Mouse (Mus musculus) liver, embryonic 14.5 days (tissue): Measurements from ENCODE around the gene Piezo1. TPM values are rescaled to one million over a fixed set of nuclear protein-coding genes. Genes with fewer than 3 reads are reported as not detected.

ENCODE experiments used
- ATAC-seq: fragments of 200-750 bp; cut with Nextera tagmentation; 2 replicates; pipeline ENCODE4 v1.8.0; 2017; ENCODE audit warnings: moderate number of reproducible peaks, mild to moderate bottlenecking, moderate library complexity; ENCODE audit not compliant: insufficient read depth
- DNase-seq, 3 experiments: peaks; one replicate each; pipeline ENCODE4 v3.0.0-alpha.2; 2012 to 2013; ENCODE audit warnings: low read depth in 3 of 3, low spot score in 3 of 3
- H3K27ac ChIP-seq: fragments of 300-500 bp; sonication (generic); 2 replicates; pipeline ENCODE4 v1.5.1; 2014; ENCODE audit warnings: moderate library complexity, mild to moderate bottlenecking, control low read depth, inconsistent platforms
- H3K27me3 ChIP-seq: fragments of 300-500 bp; sonication (generic); 2 replicates; pipeline ENCODE4 v1.6.1; 2014; ENCODE audit warnings: mild to moderate bottlenecking, low read length, moderate library complexity; ENCODE audit not compliant: control insufficient read depth, insufficient read depth
- H3K36me3 ChIP-seq: fragments of 300-500 bp; sonication (generic); replicated peaks from 2 replicates; pipeline ENCODE4 v1.6.1; 2014; ENCODE audit warnings: low read depth; ENCODE audit not compliant: control insufficient read depth, insufficient read depth
- H3K4me1 ChIP-seq, 2 experiments: fragments of 200-500 bp in 1 of 2; fragments of 300-500 bp in 1 of 2; sonication (generic) in 1 of 2; replicated peaks; 2 replicates each; pipeline ENCODE4 v1.6.1; 2012 to 2014; ENCODE audit warnings: antibody characterized with exemption in 1 of 2, inconsistent platforms in 1 of 2, low read length in 1 of 2; ENCODE audit not compliant: control insufficient read depth in 2 of 2, insufficient read depth in 2 of 2
- H3K4me2 ChIP-seq: fragments of 300-500 bp; sonication (generic); 2 replicates; pipeline ENCODE4 v1.6.1; 2014; ENCODE audit warnings: low read depth, mild to moderate bottlenecking, control low read depth, moderate library complexity
- H3K4me3 ChIP-seq, 2 experiments: fragments of 200-500 bp in 1 of 2; fragments of 300-500 bp in 1 of 2; sonication (generic) in 1 of 2; 2 replicates each; pipeline ENCODE4 v1.5.1; 2012 to 2014; ENCODE audit warnings: low read depth in 2 of 2, low read length in 2 of 2, mild to moderate bottlenecking in 2 of 2, control low read depth in 1 of 2, inconsistent platforms in 1 of 2, moderate library complexity in 1 of 2; ENCODE audit not compliant: insufficient read depth in 1 of 2
- H3K9ac ChIP-seq: fragments of 300-500 bp; sonication (generic); replicated peaks from 2 replicates; pipeline ENCODE4 v1.6.1; 2014; ENCODE audit warnings: mild to moderate bottlenecking, control low read depth, moderate library complexity
- H3K9me3 ChIP-seq: fragments of 300-500 bp; sonication (generic); 2 replicates; pipeline ENCODE4 v1.6.1; 2016; ENCODE audit warnings: low read length, mixed read lengths; ENCODE audit not compliant: control insufficient read depth
- CTCF ChIP-seq: IDR thresholded peaks from 2 replicates; pipeline ENCODE4 v1.5.1; 2016; ENCODE audit warnings: antibody characterized with exemption, low read depth, control low read depth
- EP300 ChIP-seq: IDR thresholded peaks from 2 replicates; pipeline ENCODE4 v1.6.1; 2016; ENCODE audit warnings: antibody characterized with exemption, low read depth
- WGBS: fragments of 180-500 bp; shearing (Covaris S2); extraction: QIAGEN DNeasy Blood & Tissue Kit; methylation state at CpG from one replicate; pipeline ENCODE4 v1.1.7; 2014; ENCODE audit not compliant: insufficient replicate concordance; 5-methylcytosine and 5-hydroxymethylcytosine counted together
- microRNA-seq: library from miRNA; unstranded; fragments of <30 nt; microRNA quantifications from one replicate; pipeline ENCODE4, GENCODE M21; 2016
- polyA plus RNA-seq, 2 experiments: library from polyadenylated mRNA; depleted of rRNA in 1 of 2; stranded (reverse) in 1 of 2; unstranded in 1 of 2; fragments of >200 nt; fragmentation: Nextera tagmentation in 1 of 2; extraction: Ambion mirVana in 1 of 2; gene quantifications; 2 replicates each; pipeline versions ENCODE4 v1.2.1 to v1.2.3; 2012 to 2014

Gene Piezo1
- polyA plus RNA-seq, 2 experiments, result 12.6 to 60.9 TPM

DNA sequence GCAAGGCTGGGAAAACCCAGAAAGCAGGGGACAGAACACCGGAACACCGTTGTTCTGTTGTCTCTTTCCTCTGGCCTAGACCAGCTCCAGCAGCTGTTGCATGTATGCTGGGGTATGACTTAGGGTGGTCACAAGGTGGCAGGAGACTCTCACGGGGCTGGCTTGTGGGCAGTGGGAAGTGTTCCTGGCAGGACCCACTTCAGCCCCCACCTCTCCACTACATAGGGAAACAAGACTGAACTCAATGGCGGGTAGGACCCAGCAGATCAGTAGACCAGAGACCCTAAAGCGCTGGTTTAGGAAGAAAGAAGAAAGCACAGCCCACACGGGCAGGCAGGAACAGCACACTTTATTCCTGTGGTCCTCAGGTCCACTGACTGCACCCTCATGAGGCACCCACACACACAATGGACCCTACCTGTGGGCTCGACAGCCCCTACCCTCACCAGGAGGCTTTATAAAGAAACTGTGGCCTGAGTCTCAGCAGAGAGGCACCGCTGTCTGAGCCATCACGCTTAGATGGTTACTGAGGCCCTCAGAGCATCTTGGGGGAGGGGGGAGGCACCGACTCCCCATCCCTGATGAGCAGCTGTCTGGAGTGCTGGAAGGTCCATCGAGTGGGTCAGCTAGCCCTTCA lies 117.7 kb downstream of the Piezo1 start:
- H3K9ac ChIP-seq, result no peak overlapping the region
- 56% methylated on average over 11 of the region's 11 CpGs for WGBS
- peaks cover 3 to 19% of the 10 kb centered on the region in 2 experiments for H3K4me1 ChIP-seq
- peak overlapping the region; percentile 72 for H3K4me2 ChIP-seq
- no peak overlapping the region for H3K27ac ChIP-seq
- H3K4me3 ChIP-seq, result no peak overlapping the region; a peak in 1 of 4 replicates
- no peak for DNase-seq
- no peaks in the 10 kb centered on the region for H3K9me3 ChIP-seq
- no peaks in the 10 kb centered on the region for H3K27me3 ChIP-seq
- no peaks in the 10 kb centered on the region for H3K36me3 ChIP-seq
- TF ChIP-seq EP300 (no peak), CTCF (peak; percentile 55)
- peak; percentile 30 for ATAC-seq

DNA sequence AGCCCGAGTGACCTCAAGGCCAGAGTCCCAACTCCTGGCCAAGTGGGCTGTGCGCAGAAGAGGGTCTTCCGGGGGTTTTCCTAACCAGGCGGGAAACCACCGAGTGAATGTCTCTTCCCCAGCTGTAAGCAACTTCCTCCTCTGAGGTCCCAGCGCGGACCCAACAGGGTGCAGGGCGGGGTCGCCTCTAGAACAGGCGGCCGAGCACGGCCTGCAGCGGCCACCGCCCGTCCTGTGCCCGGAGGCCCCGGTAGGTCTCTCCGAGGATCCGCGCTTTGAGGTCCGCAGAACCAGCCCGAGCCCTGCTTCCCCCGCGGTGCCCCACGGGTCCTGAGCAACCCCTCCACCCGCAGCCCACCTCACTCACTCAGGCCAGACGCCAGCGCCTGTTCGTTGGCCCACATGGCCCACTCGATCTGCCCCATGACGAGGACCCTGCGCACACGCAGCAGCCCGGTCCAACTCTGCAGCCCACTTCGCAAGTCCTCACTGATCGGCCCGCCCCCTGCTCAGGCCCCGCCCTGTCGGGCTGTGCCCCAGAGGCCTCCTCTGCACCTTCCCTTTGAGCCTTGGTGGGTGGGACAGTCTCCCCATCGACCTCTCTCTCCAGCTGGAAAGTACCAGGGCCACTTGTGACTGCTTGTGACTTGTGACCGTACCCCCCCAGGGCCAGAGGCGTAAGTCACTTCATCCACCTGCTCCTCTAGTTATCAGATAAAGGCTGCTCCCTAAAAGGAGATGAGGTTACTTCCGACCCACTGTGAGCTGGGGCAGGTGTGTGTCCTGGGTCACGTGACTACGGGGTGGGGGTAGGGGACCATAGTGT lies 118.5 kb downstream of the Piezo1 start, which contains the start of gene Cyba:
Cyba (minus strand) TSS at position 488 of the 826 bp plus-strand sequence.
- peak in 2 of 3 experiments; percentile 33 to 49 for DNase-seq
- 2% methylated on average over 45 of the region's 45 CpGs for WGBS
- H3K9me3 ChIP-seq, result no peaks in the 10 kb centered on the region
- H3K4me3 ChIP-seq, result peak within 1 kb of the TSS; percentile 56
- peak within 1 kb of the TSS; percentile 50 for H3K9ac ChIP-seq
- peak within 1 kb of the TSS; percentile 6; the same call in 1 of the 2 replicates for H3K27ac ChIP-seq
- H3K4me2 ChIP-seq, result peak within 1 kb of the TSS; percentile 72
- peak; percentile 69 for ATAC-seq
- TF ChIP-seq CTCF, result no peak
- peaks cover 3 to 15% of the 10 kb centered on the region in 2 experiments for H3K4me1 ChIP-seq
- H3K36me3 ChIP-seq, result no peaks in the 10 kb centered on the region
- no peaks in the 10 kb centered on the region for H3K27me3 ChIP-seq

Small RNA genes lying within 50 kb of the gene (microRNA-seq; reads per million reads assigned to microRNA genes)
- not detected for gene Gm24366

Other genes with a start within 250 kb of the Piezo1 start
- not detected in 2 replicates for gene Trhr2, start 190.6 kb downstream of the Piezo1 start, polyA plus RNA-seq (2012; rRNA removed)
- not detected in 2 replicates for gene Trhr2, start 190.6 kb downstream of the Piezo1 start, polyA plus RNA-seq (2014; fragmentation: Nextera tagmentation; extraction: Ambion mirVana)
- 15.2 and 20.4 TPM in 2 replicates for gene Zc3h18, start 174.7 kb downstream of the Piezo1 start, polyA plus RNA-seq (2012; rRNA removed)
- 12.8 and 16.7 TPM in 2 replicates for gene Zc3h18, start 174.7 kb downstream of the Piezo1 start, polyA plus RNA-seq (2014; fragmentation: Nextera tagmentation; extraction: Ambion mirVana)
- not detected in 2 replicates for gene Il17c, start 129.3 kb downstream of the Piezo1 start, polyA plus RNA-seq (2012; rRNA removed)
- not detected in 2 replicates for gene Il17c, start 129.3 kb downstream of the Piezo1 start, polyA plus RNA-seq (2014; fragmentation: Nextera tagmentation; extraction: Ambion mirVana)
- gene Cyba, start 118.4 kb downstream of the Piezo1 start, polyA plus RNA-seq (2012; rRNA removed), result 71.3 and 74.6 TPM in 2 replicates
- 129 and 146 TPM in 2 replicates for gene Cyba, start 118.4 kb downstream of the Piezo1 start, polyA plus RNA-seq (2014; fragmentation: Nextera tagmentation; extraction: Ambion mirVana)
- 21.6 and 23.3 TPM in 2 replicates for gene Mvd, start 107.9 kb downstream of the Piezo1 start, polyA plus RNA-seq (2012; rRNA removed)
- 15.3 and 17.2 TPM in 2 replicates for gene Mvd, start 107.9 kb downstream of the Piezo1 start, polyA plus RNA-seq (2014; fragmentation: Nextera tagmentation; extraction: Ambion mirVana)
- 0.16 and 0.23 TPM in 2 replicates for gene Snai3, start 90.6 kb downstream of the Piezo1 start, polyA plus RNA-seq (2012; rRNA removed)
- gene Snai3, start 90.6 kb downstream of the Piezo1 start, polyA plus RNA-seq (2014; fragmentation: Nextera tagmentation; extraction: Ambion mirVana), result 0.30 and 0.41 TPM in 2 replicates
- 10.0 and 12.6 TPM in 2 replicates for gene Rnf166, start 75.3 kb downstream of the Piezo1 start, polyA plus RNA-seq (2012; rRNA removed)
- 8.7 and 9.3 TPM in 2 replicates for gene Rnf166, start 75.3 kb downstream of the Piezo1 start, polyA plus RNA-seq (2014; fragmentation: Nextera tagmentation; extraction: Ambion mirVana)
- 7.2 and 11.7 TPM in 2 replicates for gene Ctu2, start 75.2 kb downstream of the Piezo1 start, polyA plus RNA-seq (2012; rRNA removed)
- 13.9 and 16.8 TPM in 2 replicates for gene Ctu2, start 75.2 kb downstream of the Piezo1 start, polyA plus RNA-seq (2014; fragmentation: Nextera tagmentation; extraction: Ambion mirVana)
- gene Cdt1, start 16.7 kb upstream of the Piezo1 start, polyA plus RNA-seq (2012; rRNA removed), result 62.3 and 65.3 TPM in 2 replicates
- gene Cdt1, start 16.7 kb upstream of the Piezo1 start, polyA plus RNA-seq (2014; fragmentation: Nextera tagmentation; extraction: Ambion mirVana), result 41.9 and 48.8 TPM in 2 replicates
- gene Aprt, start 25.6 kb upstream of the Piezo1 start, polyA plus RNA-seq (2012; rRNA removed), result 87.5 and 101 TPM in 2 replicates
- gene Aprt, start 25.6 kb upstream of the Piezo1 start, polyA plus RNA-seq (2014; fragmentation: Nextera tagmentation; extraction: Ambion mirVana), result 197 TPM in 2 replicates
- 4.3 and 4.6 TPM in 2 replicates for gene Galns, start 60.1 kb upstream of the Piezo1 start, polyA plus RNA-seq (2012; rRNA removed)
- 3.8 and 4.7 TPM in 2 replicates for gene Galns, start 60.1 kb upstream of the Piezo1 start, polyA plus RNA-seq (2014; fragmentation: Nextera tagmentation; extraction: Ambion mirVana)
- 15.5 and 27.9 TPM in 2 replicates for gene Trappc2l, start 60.3 kb upstream of the Piezo1 start, polyA plus RNA-seq (2012; rRNA removed)
- 32.5 and 35.4 TPM in 2 replicates for gene Trappc2l, start 60.3 kb upstream of the Piezo1 start, polyA plus RNA-seq (2014; fragmentation: Nextera tagmentation; extraction: Ambion mirVana)
- gene Pabpn1l, start 71.4 kb upstream of the Piezo1 start, polyA plus RNA-seq (2012; rRNA removed), result 0.03 TPM in 1 of 2 replicates, not detected in the other
- not detected in 2 replicates for gene Pabpn1l, start 71.4 kb upstream of the Piezo1 start, polyA plus RNA-seq (2014; fragmentation: Nextera tagmentation; extraction: Ambion mirVana)
- gene Cbfa2t3, start 147.8 kb upstream of the Piezo1 start, polyA plus RNA-seq (2012; rRNA removed), result 1.8 and 1.9 TPM in 2 replicates
- gene Cbfa2t3, start 147.8 kb upstream of the Piezo1 start, polyA plus RNA-seq (2014; fragmentation: Nextera tagmentation; extraction: Ambion mirVana), result 3.3 and 5.0 TPM in 2 replicates
- gene Acsf3, start 224.2 kb upstream of the Piezo1 start, polyA plus RNA-seq (2012; rRNA removed), result 4.9 and 5.4 TPM in 2 replicates
- 5.7 and 6.6 TPM in 2 replicates for gene Acsf3, start 224.2 kb upstream of the Piezo1 start, polyA plus RNA-seq (2014; fragmentation: Nextera tagmentation; extraction: Ambion mirVana)